Mouse (Mus musculus) MEL (cell line): Measurements from ENCODE around the gene Ndrg4. TPM values are rescaled to one million over a fixed set of nuclear protein-coding genes. Genes with fewer than 3 reads are reported as not detected.

ENCODE experiments used
- DNase-seq: peaks from one replicate; pipeline ENCODE4 v3.0.0; 2011; ENCODE audit warnings: low read depth, low spot score
- H3K27ac ChIP-seq: 2 replicates; pipeline ENCODE4 v1.5.1; 2012; ENCODE audit warnings: low read depth, mild to moderate bottlenecking, control low read depth, low read length, moderate library complexity; ENCODE audit not compliant: control insufficient read depth
- H3K27me3 ChIP-seq, 2 experiments: fragments of 150-350 bp in 1 of 2; sonication (generic) in 1 of 2; 2 replicates each; pipeline ENCODE4 v1.6.1; 2012; ENCODE audit warnings: low read length in 2 of 2, mild to moderate bottlenecking in 2 of 2, improper control_type of control experiment in 1 of 2, moderate library complexity in 1 of 2; ENCODE audit not compliant: insufficient read depth in 2 of 2, control insufficient read depth in 1 of 2
- H3K36me3 ChIP-seq, 2 experiments: 2 replicates each; pipeline ENCODE4 v1.6.1; 2012 to 2014; ENCODE audit warnings: low read length in 2 of 2, improper control_type of control experiment in 1 of 2, inconsistent platforms in 1 of 2, mild to moderate bottlenecking in 1 of 2; ENCODE audit not compliant: insufficient read depth in 2 of 2, control insufficient read depth in 1 of 2
- H3K4me1 ChIP-seq, 2 experiments: fragments of 150-350 bp in 1 of 2; sonication (generic) in 1 of 2; 2 replicates each; pipeline ENCODE4 v1.6.1; 2012; ENCODE audit warnings: low read length in 2 of 2, improper control_type of control experiment in 1 of 2, mild to moderate bottlenecking in 1 of 2; ENCODE audit not compliant: insufficient read depth in 2 of 2, control insufficient read depth in 1 of 2
- H3K4me3 ChIP-seq, 2 experiments: fragments of 150-350 bp in 1 of 2; sonication (generic) in 1 of 2; 2 replicates each; pipeline ENCODE4 v1.5.1; 2012; ENCODE audit warnings: low read depth in 2 of 2, low read length in 2 of 2, mild to moderate bottlenecking in 2 of 2, moderate library complexity in 2 of 2, control low read depth in 1 of 2, improper control_type of control experiment in 1 of 2; ENCODE audit not compliant: control insufficient read depth in 1 of 2, insufficient read depth in 1 of 2
- H3K79me2 ChIP-seq: 2 replicates; pipeline ENCODE4 v1.6.1; 2012; ENCODE audit warnings: mild to moderate bottlenecking, low read length, moderate library complexity; ENCODE audit not compliant: control insufficient read depth, poor library complexity, insufficient read depth
- H3K9ac ChIP-seq: 2 replicates; pipeline ENCODE4 v1.6.1; 2012; ENCODE audit warnings: low read depth, mild to moderate bottlenecking, control low read depth, low read length, moderate library complexity; ENCODE audit not compliant: control insufficient read depth, poor library complexity, severe bottlenecking
- H3K9me3 ChIP-seq: fragments of 150-350 bp; sonication (generic); replicated peaks from 2 replicates; pipeline ENCODE4 v1.6.1; 2012; ENCODE audit warnings: mild to moderate bottlenecking, low read length, improper control_type of control experiment, moderate library complexity; ENCODE audit not compliant: insufficient read depth
- BHLHE40 ChIP-seq: IDR thresholded peaks from 2 replicates; pipeline ENCODE4 v1.6.1; 2012; ENCODE audit warnings: low read depth, mild to moderate bottlenecking, inconsistent platforms, low read length, improper control_type of control experiment, borderline replicate concordance
- CHD1 ChIP-seq: IDR thresholded peaks from 2 replicates; pipeline ENCODE4 v1.6.1; 2012; ENCODE audit warnings: low read depth, mild to moderate bottlenecking, inconsistent platforms, low read length, improper control_type of control experiment
- CHD2 ChIP-seq: IDR thresholded peaks from 2 replicates; pipeline ENCODE4 v1.6.1; 2011; ENCODE audit warnings: low read length, improper control_type of control experiment
- CTCF ChIP-seq, 3 experiments: IDR thresholded peaks in 2 of 3; conservative IDR thresholded peaks in 1 of 3; 2 replicates each; pipeline ENCODE4 v1.5.1; 2011 to 2012; ENCODE audit warnings: low read length in 3 of 3, low read depth in 2 of 3, mild to moderate bottlenecking in 2 of 3, improper control_type of control experiment in 1 of 3, inconsistent platforms in 1 of 3, mixed read lengths in 1 of 3, moderate library complexity in 1 of 3; ENCODE audit not compliant: control insufficient read depth in 1 of 3, insufficient read depth in 1 of 3, poor library complexity in 1 of 3, severe bottlenecking in 1 of 3
- E2F4 ChIP-seq: IDR thresholded peaks from 2 replicates; pipeline ENCODE4 v1.6.1; 2011; ENCODE audit warnings: low read depth, low read length, improper control_type of control experiment, borderline replicate concordance
- ELF1 ChIP-seq: IDR thresholded peaks from 2 replicates; pipeline ENCODE4 v1.6.1; 2014; ENCODE audit warnings: low read depth, mild to moderate bottlenecking, inconsistent platforms, low read length, improper control_type of control experiment, moderate library complexity
- EP300 ChIP-seq, 2 experiments: IDR thresholded peaks; 2 replicates each; pipeline ENCODE4 v1.6.1; 2011; ENCODE audit warnings: improper control_type of control experiment in 2 of 2, low read length in 2 of 2, low read depth in 1 of 2, mild to moderate bottlenecking in 1 of 2
- ETS1 ChIP-seq: IDR thresholded peaks from 2 replicates; pipeline ENCODE4 v1.6.1; 2012; ENCODE audit warnings: low read depth, mild to moderate bottlenecking, inconsistent platforms, low read length, improper control_type of control experiment, moderate library complexity
- GABPA ChIP-seq: IDR thresholded peaks from 2 replicates; pipeline ENCODE4 v1.6.1; 2012; ENCODE audit warnings: low read depth, mild to moderate bottlenecking, inconsistent platforms, low read length, improper control_type of control experiment, moderate library complexity
- GATA1 ChIP-seq: IDR thresholded peaks from 2 replicates; pipeline ENCODE4 v1.6.1; 2011; ENCODE audit warnings: low read depth, low read length, improper control_type of control experiment
- HCFC1 ChIP-seq: IDR thresholded peaks from 2 replicates; pipeline ENCODE4 v1.6.1; 2012; ENCODE audit warnings: low read depth, mild to moderate bottlenecking, inconsistent platforms, low read length, improper control_type of control experiment, moderate library complexity
- JUND ChIP-seq: IDR thresholded peaks from 2 replicates; pipeline ENCODE4 v1.6.1; 2011; ENCODE audit warnings: low read depth, mild to moderate bottlenecking, improper control_type of control experiment, low read length
- KAT2A ChIP-seq: conservative IDR thresholded peaks from 2 replicates; pipeline ENCODE4 v1.6.1; 2012; ENCODE audit warnings: low read depth, low read length, improper control_type of control experiment, inconsistent platforms
- MAFK ChIP-seq: IDR thresholded peaks from 2 replicates; pipeline ENCODE4 v1.6.1; 2011; ENCODE audit warnings: low read depth, mild to moderate bottlenecking, low read length, improper control_type of control experiment, borderline replicate concordance
- MAX ChIP-seq: IDR thresholded peaks from 2 replicates; pipeline ENCODE4 v1.6.1; 2011; ENCODE audit warnings: low read length, improper control_type of control experiment
- MAZ ChIP-seq: IDR thresholded peaks from 2 replicates; pipeline ENCODE4 v1.6.1; 2012; ENCODE audit warnings: low read depth, mild to moderate bottlenecking, inconsistent platforms, low read length, improper control_type of control experiment
- MEF2A ChIP-seq: IDR thresholded peaks from 2 replicates; pipeline ENCODE4 v1.6.1; 2014; ENCODE audit warnings: low read depth, mild to moderate bottlenecking, inconsistent platforms, low read length, improper control_type of control experiment; ENCODE audit not compliant: poor library complexity, insufficient replicate concordance, severe bottlenecking; ENCODE audit errors: extremely low read depth
- MXI1 ChIP-seq: IDR thresholded peaks from 2 replicates; pipeline ENCODE4 v1.6.1; 2011; ENCODE audit warnings: mild to moderate bottlenecking, low read depth, low read length, improper control_type of control experiment
- MYC ChIP-seq: IDR thresholded peaks from 2 replicates; pipeline ENCODE4 v1.6.1; 2011; ENCODE audit warnings: low read depth, mild to moderate bottlenecking, low read length, improper control_type of control experiment, moderate library complexity
- NELFE ChIP-seq: IDR thresholded peaks from 2 replicates; pipeline ENCODE4 v1.6.1; 2011; ENCODE audit warnings: low read depth, low read length, improper control_type of control experiment
- NRF1 ChIP-seq: IDR thresholded peaks from 2 replicates; pipeline ENCODE4 v1.6.1; 2014; ENCODE audit warnings: low read depth, mild to moderate bottlenecking, inconsistent platforms, low read length, improper control_type of control experiment, moderate library complexity; ENCODE audit not compliant: poor library complexity, insufficient read depth, severe bottlenecking
- POLR2A ChIP-seq, 2 experiments: IDR thresholded peaks; 2 replicates each; pipeline ENCODE4 v1.6.1; 2011 to 2012; ENCODE audit warnings: low read length in 2 of 2, mild to moderate bottlenecking in 2 of 2, control low read depth in 1 of 2, improper control_type of control experiment in 1 of 2, low read depth in 1 of 2, moderate library complexity in 1 of 2; ENCODE audit not compliant: control insufficient read depth in 1 of 2, insufficient read depth in 1 of 2, poor library complexity in 1 of 2
- POLR2AphosphoS2 ChIP-seq: IDR thresholded peaks from 2 replicates; pipeline ENCODE4 v1.6.1; 2011; ENCODE audit warnings: low read length, improper control_type of control experiment
- POLR2AphosphoS5 ChIP-seq: IDR thresholded peaks from 2 replicates; pipeline ENCODE4 v1.6.1; 2012; ENCODE audit warnings: low read depth, borderline replicate concordance, mild to moderate bottlenecking, inconsistent platforms, low read length, moderate library complexity, mixed read lengths
- RAD21 ChIP-seq: IDR thresholded peaks from 2 replicates; pipeline ENCODE4 v1.6.1; 2011; ENCODE audit warnings: mild to moderate bottlenecking, low read depth, low read length, improper control_type of control experiment
- RCOR1 ChIP-seq: IDR thresholded peaks from 2 replicates; pipeline ENCODE4 v1.6.1; 2012; ENCODE audit warnings: low read depth, mild to moderate bottlenecking, inconsistent platforms, low read length, improper control_type of control experiment
- SIN3A ChIP-seq: IDR thresholded peaks from 2 replicates; pipeline ENCODE4 v1.6.1; 2012; ENCODE audit warnings: low read length, improper control_type of control experiment, inconsistent platforms
- SMC3 ChIP-seq: IDR thresholded peaks from 2 replicates; pipeline ENCODE4 v1.6.1; 2011; ENCODE audit warnings: low read depth, low read length, improper control_type of control experiment
- TBP ChIP-seq: IDR thresholded peaks from 2 replicates; pipeline ENCODE4 v1.8.0; 2011; ENCODE audit warnings: low read depth, low read length, improper control_type of control experiment
- TCF12 ChIP-seq: IDR thresholded peaks from 2 replicates; pipeline ENCODE4 v1.6.1; 2014; ENCODE audit warnings: low read depth, mild to moderate bottlenecking, inconsistent platforms, low read length, improper control_type of control experiment, moderate library complexity
- UBTF ChIP-seq: IDR thresholded peaks from 2 replicates; pipeline ENCODE4 v1.6.1; 2012; ENCODE audit warnings: low read depth, mild to moderate bottlenecking, inconsistent platforms, low read length, improper control_type of control experiment, moderate library complexity, borderline replicate concordance; ENCODE audit not compliant: insufficient read depth
- USF1 ChIP-seq: IDR thresholded peaks from 2 replicates; pipeline ENCODE4 v1.6.1; 2014; ENCODE audit warnings: low read depth, mild to moderate bottlenecking, inconsistent platforms, low read length, improper control_type of control experiment, moderate library complexity
- USF2 ChIP-seq, 2 experiments: IDR thresholded peaks; 2 replicates each; pipeline ENCODE4 v1.6.1; 2011 to 2012; ENCODE audit warnings: improper control_type of control experiment in 2 of 2, low read length in 2 of 2, borderline replicate concordance in 1 of 2, inconsistent platforms in 1 of 2, low read depth in 1 of 2, mild to moderate bottlenecking in 1 of 2; ENCODE audit not compliant: insufficient read depth in 1 of 2
- ZC3H11A ChIP-seq: IDR thresholded peaks from 2 replicates; pipeline ENCODE4 v1.6.1; 2012; ENCODE audit warnings: low read depth, mild to moderate bottlenecking, inconsistent platforms, low read length, improper control_type of control experiment
- ZKSCAN1 ChIP-seq: IDR thresholded peaks from 2 replicates; pipeline ENCODE4 v1.6.1; 2012; ENCODE audit warnings: low read depth, mild to moderate bottlenecking, inconsistent platforms, low read length, improper control_type of control experiment, moderate library complexity
- ZMIZ1 ChIP-seq: IDR thresholded peaks from 2 replicates; pipeline ENCODE4 v1.6.1; 2012; ENCODE audit warnings: low read depth, mild to moderate bottlenecking, inconsistent platforms, low read length, improper control_type of control experiment, moderate library complexity
- ZNF384 ChIP-seq: IDR thresholded peaks from 2 replicates; pipeline ENCODE4 v1.6.1; 2012; ENCODE audit warnings: low read depth, mild to moderate bottlenecking, inconsistent platforms, low read length, improper control_type of control experiment
- polyA plus RNA-seq, 2 experiments: library from polyadenylated mRNA; stranded (reverse) in 1 of 2; unstranded in 1 of 2; fragments of >175 nt in 1 of 2; fragments of >200 nt in 1 of 2; gene quantifications; 2 replicates each; pipeline versions ENCODE4 v1.2.1 to v1.2.4; 2012; ENCODE audit warnings: low replicate concordance in 2 of 2, low read depth in 1 of 2; ENCODE audit not compliant: insufficient read length in 2 of 2, insufficient read depth in 1 of 2, missing spikeins in 1 of 2
- total RNA-seq: library from RNA; depleted of rRNA; stranded (reverse); fragments of 300-350 nt; gene quantifications from 2 replicates; pipeline ENCODE4 v1.2.3, GENCODE M21; 2012

Ndrg4 gene
- total and polyA plus RNA-seq, 3 experiments = 0.15 to 0.28 TPM; not detected in 1

- no peaks in the 10 kb centered on the region for H3K9me3 ChIP-seq
- no peak overlapping the region for H3K4me3 ChIP-seq
- no peaks in the 10 kb centered on the region; the same call in 1 of the 2 replicates for H3K79me2 ChIP-seq
- TF ChIP-seq MEF2A (no peak), POLR2AphosphoS2 (no peak), USF2 (IDR thresholded peaks at IDR 0.05; ENCODE audit: borderline replicate concordance in 1 of 2, insufficient read depth in 1 of 2, low read depth in 1 of 2, low read length in 2 of 2) (no peak), ELF1 (no peak), HCFC1 (no peak), E2F4 (peak; percentile 53; the same call in 1 of the 2 replicates), NRF1 (no peak), MAZ (no peak), POLR2AphosphoS5 (no peak), MAFK (no peak), RCOR1 (peak; percentile 51; the same call in 1 of the 2 replicates), TCF12 (peak; percentile 35; the same call in 1 of the 2 replicates), GABPA (no peak), JUND (no peak), ZKSCAN1 (no peak), GATA1 (peak; percentile 91), MYC (no peak), MXI1 (peak; percentile 73), EP300 (IDR thresholded peaks at IDR 0.05; ENCODE audit: low read depth in 1 of 2, low read length in 2 of 2) (peak; percentile 63 to 68), SMC3 (no peak), ETS1 (peak; percentile 69), SIN3A (peak; percentile 87), CHD2 (no peak; the same call in 1 of the 2 replicates), BHLHE40 (no peak), CHD1 (no peak), UBTF (no peak), NELFE (no peak), ZC3H11A (0 out of 2 replicates have a peak, but pooled peaks have one; percentile 2), POLR2A (IDR thresholded peaks at IDR 0.05; ENCODE audit: control insufficient read depth in 1 of 2, insufficient read depth in 1 of 2, low read depth in 1 of 2, low read length in 2 of 2, poor library complexity in 1 of 2) (no peak), ZNF384 (peak; percentile 68), MAX (peak; percentile 81), CTCF (IDR thresholded peaks at IDR 0.05 in 2 of 3, conservative IDR thresholded peaks at IDR 0.05 in 1 of 3; ENCODE audit: control insufficient read depth in 1 of 3, insufficient read depth in 1 of 3, low read depth in 2 of 3, low read length in 3 of 3, poor library complexity in 1 of 3, severe bottlenecking in 1 of 3) (no peak), TBP (no peak), ZMIZ1 (0 out of 2 replicates have a peak, but pooled peaks have one; percentile 49), KAT2A (0 out of 2 replicates have a peak, but pooled peaks have one; percentile 32), RAD21 (no peak), USF1 (no peak)
- H3K4me1 ChIP-seq = peaks cover 7 to 13% of the 10 kb centered on the region in 2 experiments
- DNase-seq = peak; percentile 36
- peaks cover 21 to 88% of the 10 kb centered on the region in 2 experiments for H3K36me3 ChIP-seq
- no peak overlapping the region; the same call in 1 of the 2 replicates for H3K27ac ChIP-seq
- no peaks in the 10 kb centered on the region for H3K27me3 ChIP-seq
- H3K9ac ChIP-seq = no peak overlapping the region
Measured at GRCm38 (mm10) chr8:95760323-95760722, 83.5 kb downstream of the Ndrg4 start.
